Mouse (Mus musculus): ENCODE measurements around the gene Gm20458. TPM values are rescaled to one million over a fixed set of nuclear protein-coding genes. Genes with fewer than 3 reads are reported as not detected.

Gene Gm20458
- polyA plus RNA-seq, 1 experiment = not detected

- Histone ChIP-seq H3K27ac (ENCODE audit: insufficient read depth, low read depth, low read length) (no peak overlapping the region), H3K4me1 (ENCODE audit: control insufficient read depth, insufficient read depth, low read length) (peaks cover 11% of the 10 kb centered on the region), H3K4me3 (ENCODE audit: insufficient read depth, low read length) (no peak overlapping the region)
- TF ChIP-seq CTCF (IDR thresholded peaks at IDR 0.05; ENCODE audit: low read depth, low read length) (no peak), POLR2A (IDR thresholded peaks at IDR 0.05; ENCODE audit: borderline replicate concordance, low read depth, low read length) (no peak)
Measured at GRCm38 (mm10) chr2:164449341-164450042, 11.3 kb upstream of the Gm20458 start.

GRCm38 (mm10) chr2:164452000-164452676 is 8.6 kb upstream of the Gm20458 start:
- Histone ChIP-seq H3K27ac (ENCODE audit: insufficient read depth, low read depth, low read length) (no peak overlapping the region), H3K4me3 (ENCODE audit: insufficient read depth, low read length) (no peak overlapping the region), H3K4me1 (ENCODE audit: control insufficient read depth, insufficient read depth, low read length) (peaks cover 28% of the 10 kb centered on the region)
- TF ChIP-seq POLR2A (IDR thresholded peaks at IDR 0.05; ENCODE audit: borderline replicate concordance, low read depth, low read length) (no peak), CTCF (IDR thresholded peaks at IDR 0.05; ENCODE audit: low read depth, low read length) (no peak)

GRCm38 (mm10) chr2:164453047-164453757 is 7.6 kb upstream of the Gm20458 start:
- TF ChIP-seq CTCF (IDR thresholded peaks at IDR 0.05; ENCODE audit: low read depth, low read length) = no peak
- TF ChIP-seq POLR2A (IDR thresholded peaks at IDR 0.05; ENCODE audit: borderline replicate concordance, low read depth, low read length) = no peak
- Histone ChIP-seq H3K27ac (ENCODE audit: insufficient read depth, low read depth, low read length) (no peak overlapping the region), H3K4me1 (ENCODE audit: control insufficient read depth, insufficient read depth, low read length) (peaks cover 34% of the 10 kb centered on the region)

GRCm38 (mm10) chr2:164453887-164454500 is 6.8 kb upstream of the Gm20458 start:
- no peak for TF ChIP-seq CTCF (IDR thresholded peaks at IDR 0.05; ENCODE audit: low read depth, low read length)
- no peak for TF ChIP-seq POLR2A (IDR thresholded peaks at IDR 0.05; ENCODE audit: borderline replicate concordance, low read depth, low read length)
- Histone ChIP-seq H3K27ac (ENCODE audit: insufficient read depth, low read depth, low read length) (no peak overlapping the region), H3K4me3 (ENCODE audit: insufficient read depth, low read length) (no peak overlapping the region), H3K4me1 (ENCODE audit: control insufficient read depth, insufficient read depth, low read length) (peaks cover 39% of the 10 kb centered on the region)

More at GRCm38 (mm10) chr2:164453047-164453757, 7.6 kb upstream of the Gm20458 start:
- no peak overlapping the region for H3K4me3 ChIP-seq (ENCODE audit: insufficient read depth, low read length)

GRCm38 (mm10) chr2:164454846-164455245 is 5.9 kb upstream of the Gm20458 start:
- TF ChIP-seq POLR2A (IDR thresholded peaks at IDR 0.05; ENCODE audit: borderline replicate concordance, low read depth, low read length) (no peak), CTCF (IDR thresholded peaks at IDR 0.05; ENCODE audit: low read depth, low read length) (no peak)

GRCm38 (mm10) chr2:164455421-164456190 is 5.2 kb upstream of the Gm20458 start:
- Histone ChIP-seq H3K27ac (ENCODE audit: insufficient read depth, low read depth, low read length) (peak overlapping the region; percentile 48; the same call in 1 of the 2 replicates), H3K4me1 (ENCODE audit: control insufficient read depth, insufficient read depth, low read length) (peaks cover 42% of the 10 kb centered on the region), H3K4me3 (ENCODE audit: insufficient read depth, low read length) (no peak overlapping the region)
- TF ChIP-seq POLR2A (IDR thresholded peaks at IDR 0.05; ENCODE audit: borderline replicate concordance, low read depth, low read length) (no peak), CTCF (IDR thresholded peaks at IDR 0.05; ENCODE audit: low read depth, low read length) (no peak)

More at GRCm38 (mm10) chr2:164454846-164455245, 5.9 kb upstream of the Gm20458 start:
- H3K4me3 ChIP-seq (ENCODE audit: insufficient read depth, low read length) = no peak overlapping the region
- peak overlapping the region; percentile 48; the same call in 1 of the 2 replicates for H3K27ac ChIP-seq (ENCODE audit: insufficient read depth, low read depth, low read length)
- H3K4me1 ChIP-seq (ENCODE audit: control insufficient read depth, insufficient read depth, low read length) = peaks cover 42% of the 10 kb centered on the region

- H3K4me1 ChIP-seq (ENCODE audit: control insufficient read depth, insufficient read depth, low read length) = peaks cover 42% of the 10 kb centered on the region
- peak overlapping the region; percentile 25; the same call in 1 of the 2 replicates for H3K27ac ChIP-seq (ENCODE audit: insufficient read depth, low read depth, low read length)
- H3K4me3 ChIP-seq (ENCODE audit: insufficient read depth, low read length) = peak overlapping the region; percentile 53; the same call in 1 of the 2 replicates
- TF ChIP-seq POLR2A (IDR thresholded peaks at IDR 0.05; ENCODE audit: borderline replicate concordance, low read depth, low read length) (no peak), CTCF (IDR thresholded peaks at IDR 0.05; ENCODE audit: low read depth, low read length) (no peak)
Measured at GRCm38 (mm10) chr2:164456413-164456812, 4.4 kb upstream of the Gm20458 start.

- H3K4me3 ChIP-seq (ENCODE audit: insufficient read depth, low read length) = peak within 1 kb of the TSS; percentile 53
- H3K27ac ChIP-seq (ENCODE audit: insufficient read depth, low read depth, low read length) = peak within 1 kb of the TSS; percentile 25
- TF ChIP-seq CTCF (IDR thresholded peaks at IDR 0.05; ENCODE audit: low read depth, low read length) (no peak), POLR2A (IDR thresholded peaks at IDR 0.05; ENCODE audit: borderline replicate concordance, low read depth, low read length) (no peak)
- H3K4me1 ChIP-seq (ENCODE audit: control insufficient read depth, insufficient read depth, low read length) = peaks cover 43% of the 10 kb centered on the region
Measured at GRCm38 (mm10) chr2:164456864-164457300, 3.9 kb upstream of the Gm20458 start, which contains the start of gene Sys1. Gene Sys1 (plus strand): TSS chr2:164456964.
